25 mouse cellular contexts compared by ENCODE assay signal in genomic region chr19:24511939-24512338, GRCm38 (mm10). TPM values are rescaled to one million over a fixed set of nuclear protein-coding genes. Genes with fewer than 3 reads are reported as not detected.
DNase-seq lines count a peak whose midpoint lies in the region; ATAC-seq lines count a peak whose summit lies in the region.
"Had no signal": no experiment of that assay in that cellular context is flagged by ENCODE, and none has a peak within 500 bp of the region (broad histone marks: within the 10 kb centered on the region; RNA-seq: fewer than 3 reads in every experiment).

No protein-coding gene starts in this region.

- H3K36me3 ChIP-seq in liver, embryonic 11.5 days (ENCODE audit: control insufficient read depth, insufficient read depth, low read length): no peaks in the 10 kb centered on the region
- H3K36me3 ChIP-seq in liver, embryonic 15.5 days (replicated peaks): no peaks in the 10 kb centered on the region
- H3K36me3 ChIP-seq: embryonic facial prominence, embryonic 12.5 days; heart, embryonic 15.5 days; hindbrain, embryonic 13.5 days had no signal

- peak overlapping the region; percentile 97; the same call in 1 of the 2 replicates for H3K27ac ChIP-seq in liver, embryonic 11.5 days (ENCODE audit: low read depth, low read length)
- H3K27ac ChIP-seq in liver, embryonic 15.5 days (replicated peaks): peak overlapping the region; percentile 99
- H3K27ac ChIP-seq: embryonic facial prominence, embryonic 12.5 days; gastrocnemius, adult 2 months; heart, adult 2 months; heart, embryonic 15.5 days; hindbrain, embryonic 13.5 days; hindbrain, postnatal 0 days had no signal

- H3K4me3 ChIP-seq in liver, embryonic 11.5 days (ENCODE audit: low read depth, low read length): no peak overlapping the region
- H3K4me3 ChIP-seq in liver, embryonic 15.5 days (replicated peaks): no peak overlapping the region
- H3K4me3 ChIP-seq: embryonic facial prominence, embryonic 12.5 days; gastrocnemius, adult 2 months; heart, adult 2 months; heart, embryonic 15.5 days; hindbrain, embryonic 13.5 days had no signal

- 0 out of 2 replicates have a peak overlapping the region, but pooled peaks have one; percentile 7 for H3K4me2 ChIP-seq in liver, embryonic 11.5 days
- peak overlapping the region; percentile 67; the same call in 1 of the 2 replicates for H3K4me2 ChIP-seq in liver, embryonic 15.5 days
- H3K4me2 ChIP-seq: embryonic facial prominence, embryonic 12.5 days; heart, embryonic 15.5 days; hindbrain, embryonic 13.5 days had no signal

- peaks cover 48% of the 10 kb centered on the region for H3K4me1 ChIP-seq in liver, embryonic 11.5 days (replicated peaks; ENCODE audit: control insufficient read depth, insufficient read depth, low read length)
- H3K4me1 ChIP-seq in liver, embryonic 15.5 days (replicated peaks): peaks cover 85% of the 10 kb centered on the region
- H3K4me1 ChIP-seq: embryonic facial prominence, embryonic 12.5 days had no signal

- H3K27me3 ChIP-seq in liver, embryonic 11.5 days (replicated peaks; ENCODE audit: control insufficient read depth, insufficient read depth, low read length): no peaks in the 10 kb centered on the region
- H3K27me3 ChIP-seq in liver, embryonic 15.5 days: no peaks in the 10 kb centered on the region
- H3K27me3 ChIP-seq: embryonic facial prominence, embryonic 12.5 days; heart, embryonic 15.5 days had no signal

- peak; percentile 91 for ATAC-seq in frontal cortex, adult (ENCODE audit: low TSS enrichment)
- no peak for ATAC-seq in liver, embryonic 11.5 days (replicated peaks; ENCODE audit: low FRiP score)
- ATAC-seq in liver, embryonic 15.5 days (ENCODE audit: insufficient read depth): no peak
- ATAC-seq: CD4-positive, CD25-positive, alpha-beta regulatory T cell, adult 4 months; forebrain, embryonic 16.5 days; hindbrain, postnatal 0 days had no signal

- H3K9me3 ChIP-seq in liver, embryonic 11.5 days (ENCODE audit: control insufficient read depth, low read length): no peaks in the 10 kb centered on the region
- H3K9me3 ChIP-seq in liver, embryonic 15.5 days (replicated peaks): no peaks in the 10 kb centered on the region
- H3K9me3 ChIP-seq: embryonic facial prominence, embryonic 12.5 days; G1E; heart, embryonic 15.5 days; hindbrain, embryonic 13.5 days had no signal

- DNase-seq in frontal cortex, postnatal 25 days (ENCODE audit: low spot score in 2 of 2): no peak
- no peak for DNase-seq in liver, embryonic 11.5 days (ENCODE audit: low spot score)
- no peak for DNase-seq in liver
- DNase-seq in brain, adult 2 months (ENCODE audit: low read depth, low spot score): peak; percentile 46
- no peak for DNase-seq in kidney, postnatal 36 days
- DNase-seq in cerebellum, adult 11-12 months: no peak
- DNase-seq: adrenal gland, adult 8-10 months; adrenal gland, postnatal 36 days; B cell, adult 2 months; cerebellum, adult 11 months; cerebellum, adult 9-10 months; cerebellum, postnatal 25 days; gastrocnemius, adult 2 months; gastrocnemius, postnatal 36 days; heart, adult 2 months; heart, postnatal 14 days had no signal

- 77% methylated on average over 7 of the region's 7 CpGs for WGBS in liver, embryonic 11.5 days
- 81% methylated on average over 7 of the region's 7 CpGs for WGBS in liver, embryonic 15.5 days (ENCODE audit: insufficient replicate concordance)

- no peak overlapping the region for H3K9ac ChIP-seq in liver, embryonic 11.5 days (ENCODE audit: low read depth, low read length)
- peak overlapping the region; percentile 53; the same call in 1 of the 2 replicates for H3K9ac ChIP-seq in liver, embryonic 15.5 days
- H3K9ac ChIP-seq: embryonic facial prominence, embryonic 12.5 days; heart, embryonic 15.5 days; hindbrain, embryonic 13.5 days had no signal

RNA-seq across cellular contexts. Expression of gene Fam122a, which starts 34.8 kb away (rescaled TPM):
- 40.1 and 40.3 TPM in 2 replicates for polyA plus RNA-seq in liver, embryonic 11.5 days (2014; fragmentation: Nextera tagmentation; extraction: Ambion mirVana)
- polyA plus RNA-seq in liver, embryonic 15.5 days (2015; fragmentation: Nextera tagmentation; extraction: Ambion mirVana): 24.9 and 25.7 TPM in 2 replicates

RNA-seq across cellular contexts. Expression of gene Pip5k1b, which starts 43.7 kb away (rescaled TPM):
- 5.6 and 7.1 TPM in 2 replicates for polyA plus RNA-seq in liver, embryonic 11.5 days (2014; fragmentation: Nextera tagmentation; extraction: Ambion mirVana)
- polyA plus RNA-seq in liver, embryonic 15.5 days (2015; fragmentation: Nextera tagmentation; extraction: Ambion mirVana): 8.5 and 9.5 TPM in 2 replicates
